Mouse (Mus musculus): Measurements from ENCODE around the gene P2rx4. TPM values are rescaled to one million over a fixed set of nuclear protein-coding genes. Genes with fewer than 3 reads are reported as not detected.
A peak's percentile ranks its signal among the peaks of the same experiment; 100 is the strongest.

Gene P2rx4
- polyA plus RNA-seq, 1 experiment from 2014 or later = 12.4 TPM

DNA sequence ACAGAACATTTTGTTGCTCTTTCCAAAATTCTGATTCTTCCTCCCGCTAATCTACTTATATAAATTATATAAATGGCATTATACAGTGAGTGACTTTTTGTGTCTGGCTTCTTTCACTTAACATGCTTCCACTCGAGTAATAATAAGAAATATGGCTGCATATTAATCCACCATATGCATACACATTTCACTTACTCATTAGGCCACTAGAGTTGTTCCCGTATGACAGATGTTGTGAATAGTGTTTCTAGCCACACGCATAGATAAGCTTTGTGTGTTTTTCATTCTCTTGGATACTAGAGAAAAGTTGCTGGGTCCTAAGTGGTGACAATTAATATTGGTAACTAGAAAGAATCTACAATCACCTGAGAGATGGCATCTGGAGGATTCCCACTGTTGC is 48.3 kb downstream of the P2rx4 start:
- Histone ChIP-seq H3K4me2 (replicated peaks; ENCODE audit: low read depth, low read length) (no peak overlapping the region), H3K27me3 (ENCODE audit: control insufficient read depth, insufficient read depth, low read length) (no peaks in the 10 kb centered on the region), H3K27ac (ENCODE audit: low read depth, low read length) (no peak overlapping the region), H3K9me3 (ENCODE audit: control insufficient read depth, low read length) (no peaks in the 10 kb centered on the region), H3K36me3 (ENCODE audit: control insufficient read depth, insufficient read depth, low read length) (peaks cover 3% of the 10 kb centered on the region; the same call in 1 of the 2 replicates), H3K4me1 (replicated peaks; ENCODE audit: control insufficient read depth, insufficient read depth, low read length) (no peaks in the 10 kb centered on the region), H3K4me3 (ENCODE audit: low read depth, low read length) (no peak overlapping the region), H3K9ac (ENCODE audit: low read depth, low read length) (no peak overlapping the region)
- no peak for DNase-seq (ENCODE audit: low spot score)
- no peak for ATAC-seq (ENCODE audit: low FRiP score)
- WGBS = 96% methylated on average over 4 of the region's 4 CpGs

- H3K9me3 ChIP-seq (ENCODE audit: control insufficient read depth, low read length) = no peaks in the 10 kb centered on the region
- WGBS = 46% methylated on average over 6 of the region's 6 CpGs
These were observed 48.8 kb downstream of the P2rx4 start for GRCm38 (mm10) chr5:122756144-122756543.

GRCm38 (mm10) chr5:122756680-122757079 is 49.3 kb downstream of the P2rx4 start:
- Histone ChIP-seq H3K4me3 (ENCODE audit: low read depth, low read length) (no peak overlapping the region), H3K27ac (ENCODE audit: low read depth, low read length) (no peak overlapping the region), H3K9me3 (ENCODE audit: control insufficient read depth, low read length) (no peaks in the 10 kb centered on the region), H3K36me3 (ENCODE audit: control insufficient read depth, insufficient read depth, low read length) (peaks cover 3% of the 10 kb centered on the region; the same call in 1 of the 2 replicates), H3K9ac (ENCODE audit: low read depth, low read length) (no peak overlapping the region), H3K4me1 (replicated peaks; ENCODE audit: control insufficient read depth, insufficient read depth, low read length) (no peaks in the 10 kb centered on the region), H3K4me2 (replicated peaks; ENCODE audit: low read depth, low read length) (no peak overlapping the region), H3K27me3 (ENCODE audit: control insufficient read depth, insufficient read depth, low read length) (no peaks in the 10 kb centered on the region)
- DNase-seq (ENCODE audit: low spot score) = no peak
- WGBS = 91% methylated on average over 7 of the region's 7 CpGs
- ATAC-seq (ENCODE audit: low FRiP score) = no peak

More at GRCm38 (mm10) chr5:122756144-122756543, 48.8 kb downstream of the P2rx4 start:
- DNase-seq (ENCODE audit: low spot score) (no peak), ATAC-seq (ENCODE audit: low FRiP score) (no peak)
- Histone ChIP-seq H3K4me3 (ENCODE audit: low read depth, low read length) (no peak overlapping the region), H3K27me3 (ENCODE audit: control insufficient read depth, insufficient read depth, low read length) (no peaks in the 10 kb centered on the region), H3K4me1 (replicated peaks; ENCODE audit: control insufficient read depth, insufficient read depth, low read length) (no peaks in the 10 kb centered on the region), H3K9ac (ENCODE audit: low read depth, low read length) (no peak overlapping the region), H3K27ac (ENCODE audit: low read depth, low read length) (no peak overlapping the region), H3K36me3 (ENCODE audit: control insufficient read depth, insufficient read depth, low read length) (peaks cover 3% of the 10 kb centered on the region; the same call in 1 of the 2 replicates), H3K4me2 (replicated peaks; ENCODE audit: low read depth, low read length) (no peak overlapping the region)

DNA sequence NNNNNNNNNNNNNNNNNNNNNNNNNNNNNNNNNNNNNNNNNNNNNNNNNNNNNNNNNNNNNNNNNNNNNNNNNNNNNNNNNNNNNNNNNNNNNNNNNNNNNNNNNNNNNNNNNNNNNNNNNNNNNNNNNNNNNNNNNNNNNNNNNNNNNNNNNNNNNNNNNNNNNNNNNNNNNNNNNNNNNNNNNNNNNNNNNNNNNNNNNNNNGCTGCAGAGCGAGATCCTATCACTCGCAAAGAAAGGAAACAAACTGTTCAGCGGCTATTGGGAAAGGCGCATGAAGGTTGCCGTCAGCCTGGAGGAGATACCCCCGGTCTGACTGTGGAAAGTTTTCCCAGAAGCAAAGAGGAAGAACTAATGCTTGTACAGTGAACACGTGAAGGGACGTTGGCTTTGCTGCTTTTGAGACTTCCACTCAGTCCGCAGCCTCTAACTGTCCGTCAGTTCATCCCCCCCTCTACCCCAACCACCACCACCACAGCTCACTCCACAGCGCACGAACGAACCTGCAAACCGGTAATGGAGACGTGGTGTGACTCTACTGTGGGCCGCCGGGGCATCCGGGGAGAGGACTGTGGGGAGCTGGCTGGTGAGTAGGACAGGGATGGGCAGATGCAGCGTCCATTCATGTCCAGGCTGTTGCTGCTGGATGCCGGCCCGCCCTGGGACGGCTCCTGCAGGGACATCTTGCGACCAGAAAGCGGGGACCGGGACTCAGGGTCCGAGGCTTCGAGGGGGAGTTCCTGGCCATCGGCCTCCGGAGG is 56.1 kb downstream of the P2rx4 start:
- Histone ChIP-seq H3K9me3 (ENCODE audit: control insufficient read depth, low read length) (no peaks in the 10 kb centered on the region), H3K36me3 (ENCODE audit: control insufficient read depth, insufficient read depth, low read length) (no peaks in the 10 kb centered on the region), H3K27me3 (ENCODE audit: control insufficient read depth, insufficient read depth, low read length) (no peaks in the 10 kb centered on the region), H3K9ac (ENCODE audit: low read depth, low read length) (no peak overlapping the region), H3K4me3 (ENCODE audit: low read depth, low read length) (no peak overlapping the region), H3K27ac (ENCODE audit: low read depth, low read length) (no peak overlapping the region), H3K4me2 (replicated peaks; ENCODE audit: low read depth, low read length) (no peak overlapping the region), H3K4me1 (replicated peaks; ENCODE audit: control insufficient read depth, insufficient read depth, low read length) (no peaks in the 10 kb centered on the region)
- ATAC-seq (ENCODE audit: low FRiP score) (no peak), DNase-seq (ENCODE audit: low spot score) (no peak)
- WGBS = 84% methylated on average over 29 of the region's 29 CpGs

DNA sequence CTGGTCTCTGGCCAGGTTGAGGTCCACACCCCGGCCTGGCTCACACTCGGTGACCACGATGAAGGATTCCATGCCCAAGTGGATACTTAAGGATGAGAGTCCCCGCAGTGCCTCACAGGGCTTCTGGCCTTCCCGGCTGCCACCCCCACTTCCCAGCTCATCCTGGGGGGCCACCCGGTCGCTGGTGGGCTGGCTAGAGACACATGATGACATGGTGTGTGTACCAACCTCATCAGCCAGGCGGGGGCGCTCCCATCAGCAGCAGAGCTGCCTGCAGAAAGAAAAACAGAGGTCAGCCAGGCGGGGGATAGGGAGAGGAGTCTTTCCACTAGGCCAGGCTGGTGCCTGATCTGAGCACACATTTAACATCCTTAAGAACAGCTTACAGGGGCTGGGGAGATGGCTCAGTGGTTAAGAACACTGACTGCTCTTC is 56.7 kb downstream of the P2rx4 start:
- Histone ChIP-seq H3K9me3 (ENCODE audit: control insufficient read depth, low read length) (no peaks in the 10 kb centered on the region), H3K36me3 (ENCODE audit: control insufficient read depth, insufficient read depth, low read length) (no peaks in the 10 kb centered on the region), H3K4me2 (replicated peaks; ENCODE audit: low read depth, low read length) (no peak overlapping the region), H3K4me3 (ENCODE audit: low read depth, low read length) (no peak overlapping the region), H3K9ac (ENCODE audit: low read depth, low read length) (no peak overlapping the region), H3K4me1 (replicated peaks; ENCODE audit: control insufficient read depth, insufficient read depth, low read length) (no peaks in the 10 kb centered on the region), H3K27me3 (ENCODE audit: control insufficient read depth, insufficient read depth, low read length) (no peaks in the 10 kb centered on the region), H3K27ac (ENCODE audit: low read depth, low read length) (no peak overlapping the region)
- DNase-seq (ENCODE audit: low spot score) = peak; percentile 26
- no peak for ATAC-seq (ENCODE audit: low FRiP score)
- 58% methylated on average over 10 of the region's 10 CpGs for WGBS

- H3K9ac ChIP-seq (ENCODE audit: low read depth, low read length) = no peak overlapping the region
- no peaks in the 10 kb centered on the region for H3K36me3 ChIP-seq (ENCODE audit: control insufficient read depth, insufficient read depth, low read length)
- no peaks in the 10 kb centered on the region for H3K4me1 ChIP-seq (replicated peaks; ENCODE audit: control insufficient read depth, insufficient read depth, low read length)
- no peak for ATAC-seq (ENCODE audit: low FRiP score)
- no peak overlapping the region for H3K27ac ChIP-seq (ENCODE audit: low read depth, low read length)
- 93% methylated on average over 11 of the region's 11 CpGs for WGBS
- DNase-seq (ENCODE audit: low spot score) = no peak
- no peaks in the 10 kb centered on the region for H3K27me3 ChIP-seq (ENCODE audit: control insufficient read depth, insufficient read depth, low read length)
- no peak overlapping the region for H3K4me3 ChIP-seq (ENCODE audit: low read depth, low read length)
- no peaks in the 10 kb centered on the region for H3K9me3 ChIP-seq (ENCODE audit: control insufficient read depth, low read length)
- no peak overlapping the region for H3K4me2 ChIP-seq (replicated peaks; ENCODE audit: low read depth, low read length)
These were observed 59.9 kb downstream of the P2rx4 start for GRCm38 (mm10) chr5:122767283-122767682.

DNA sequence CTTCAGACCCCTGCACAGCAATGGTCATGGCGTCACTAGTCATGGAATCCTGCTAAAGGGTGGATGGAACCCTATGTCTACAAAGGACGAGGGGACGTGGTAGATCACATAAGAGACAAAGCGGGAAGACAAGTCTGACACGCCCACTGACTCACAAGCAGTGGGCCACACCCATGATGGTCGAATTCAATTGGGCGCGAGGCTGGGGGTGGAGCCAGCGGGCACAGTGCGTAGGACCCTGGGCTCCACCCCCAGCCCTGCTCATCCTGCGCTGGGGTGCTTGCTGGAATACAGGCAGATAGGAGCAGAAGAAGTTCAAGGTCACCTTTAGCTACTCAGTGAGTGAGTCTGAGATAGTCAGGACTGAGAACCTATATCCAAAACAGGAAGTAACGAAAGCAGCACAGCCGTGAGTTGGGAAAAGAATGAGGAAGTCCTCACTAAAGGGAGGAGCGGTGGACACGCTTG is 61.8 kb downstream of the P2rx4 start:
- Histone ChIP-seq H3K27ac (ENCODE audit: low read depth, low read length) (no peak overlapping the region), H3K9ac (ENCODE audit: low read depth, low read length) (no peak overlapping the region), H3K4me1 (replicated peaks; ENCODE audit: control insufficient read depth, insufficient read depth, low read length) (no peaks in the 10 kb centered on the region)

GRCm38 (mm10) chr5:122770304-122770703 is 63.0 kb downstream of the P2rx4 start:
- H3K4me3 ChIP-seq (ENCODE audit: low read depth, low read length) = no peak overlapping the region
- H3K4me1 ChIP-seq (replicated peaks; ENCODE audit: control insufficient read depth, insufficient read depth, low read length) = no peaks in the 10 kb centered on the region
- no peaks in the 10 kb centered on the region for H3K36me3 ChIP-seq (ENCODE audit: control insufficient read depth, insufficient read depth, low read length)
- H3K27ac ChIP-seq (ENCODE audit: low read depth, low read length) = no peak overlapping the region
- no peaks in the 10 kb centered on the region for H3K27me3 ChIP-seq (ENCODE audit: control insufficient read depth, insufficient read depth, low read length)
- no peak overlapping the region for H3K4me2 ChIP-seq (replicated peaks; ENCODE audit: low read depth, low read length)
- no peak overlapping the region for H3K9ac ChIP-seq (ENCODE audit: low read depth, low read length)
- no peak for ATAC-seq (ENCODE audit: low FRiP score)
- 83% methylated on average over 7 of the region's 7 CpGs for WGBS
- no peaks in the 10 kb centered on the region for H3K9me3 ChIP-seq (ENCODE audit: control insufficient read depth, low read length)
- DNase-seq (ENCODE audit: low spot score) = no peak

More for the DNA sequence above, 61.8 kb downstream of the P2rx4 start:
- 88% methylated on average over 15 of the region's 15 CpGs for WGBS
- H3K9me3 ChIP-seq (ENCODE audit: control insufficient read depth, low read length) = no peaks in the 10 kb centered on the region
- H3K4me2 ChIP-seq (replicated peaks; ENCODE audit: low read depth, low read length) = no peak overlapping the region
- H3K27me3 ChIP-seq (ENCODE audit: control insufficient read depth, insufficient read depth, low read length) = no peaks in the 10 kb centered on the region
- H3K36me3 ChIP-seq (ENCODE audit: control insufficient read depth, insufficient read depth, low read length) = no peaks in the 10 kb centered on the region
- no peak for ATAC-seq (ENCODE audit: low FRiP score)
- H3K4me3 ChIP-seq (ENCODE audit: low read depth, low read length) = no peak overlapping the region
- no peak for DNase-seq (ENCODE audit: low spot score)

- WGBS = 80% methylated on average over 9 of the region's 10 CpGs
- no peak overlapping the region for H3K4me2 ChIP-seq (replicated peaks; ENCODE audit: low read depth, low read length)
- H3K4me3 ChIP-seq (ENCODE audit: low read depth, low read length) = no peak overlapping the region
- H3K9me3 ChIP-seq (ENCODE audit: control insufficient read depth, low read length) = no peaks in the 10 kb centered on the region
- H3K4me1 ChIP-seq (replicated peaks; ENCODE audit: control insufficient read depth, insufficient read depth, low read length) = no peaks in the 10 kb centered on the region
- no peak overlapping the region for H3K9ac ChIP-seq (ENCODE audit: low read depth, low read length)
- ATAC-seq (ENCODE audit: low FRiP score) (no peak), DNase-seq (ENCODE audit: low spot score) (no peak)
- no peak overlapping the region for H3K27ac ChIP-seq (ENCODE audit: low read depth, low read length)
- no peaks in the 10 kb centered on the region for H3K36me3 ChIP-seq (ENCODE audit: control insufficient read depth, insufficient read depth, low read length)
- H3K27me3 ChIP-seq (ENCODE audit: control insufficient read depth, insufficient read depth, low read length) = no peaks in the 10 kb centered on the region
These were observed 63.5 kb downstream of the P2rx4 start for GRCm38 (mm10) chr5:122770806-122771261.
